Mouse (Mus musculus) fibroblast of lung, adult 2 months (primary cell): ENCODE results near the gene Rnf168.
"Not testable (repeated sequence)": the region's sequence is repeated elsewhere in the genome, so short reads cannot be mapped to it uniquely, and the experiment has no call there.

Experiments used
- DNase-seq: peaks from one replicate; pipeline ENCODE4 v3.0.0-alpha.2; 2011; ENCODE audit warnings: low read depth

Gene Rnf168

DNA sequence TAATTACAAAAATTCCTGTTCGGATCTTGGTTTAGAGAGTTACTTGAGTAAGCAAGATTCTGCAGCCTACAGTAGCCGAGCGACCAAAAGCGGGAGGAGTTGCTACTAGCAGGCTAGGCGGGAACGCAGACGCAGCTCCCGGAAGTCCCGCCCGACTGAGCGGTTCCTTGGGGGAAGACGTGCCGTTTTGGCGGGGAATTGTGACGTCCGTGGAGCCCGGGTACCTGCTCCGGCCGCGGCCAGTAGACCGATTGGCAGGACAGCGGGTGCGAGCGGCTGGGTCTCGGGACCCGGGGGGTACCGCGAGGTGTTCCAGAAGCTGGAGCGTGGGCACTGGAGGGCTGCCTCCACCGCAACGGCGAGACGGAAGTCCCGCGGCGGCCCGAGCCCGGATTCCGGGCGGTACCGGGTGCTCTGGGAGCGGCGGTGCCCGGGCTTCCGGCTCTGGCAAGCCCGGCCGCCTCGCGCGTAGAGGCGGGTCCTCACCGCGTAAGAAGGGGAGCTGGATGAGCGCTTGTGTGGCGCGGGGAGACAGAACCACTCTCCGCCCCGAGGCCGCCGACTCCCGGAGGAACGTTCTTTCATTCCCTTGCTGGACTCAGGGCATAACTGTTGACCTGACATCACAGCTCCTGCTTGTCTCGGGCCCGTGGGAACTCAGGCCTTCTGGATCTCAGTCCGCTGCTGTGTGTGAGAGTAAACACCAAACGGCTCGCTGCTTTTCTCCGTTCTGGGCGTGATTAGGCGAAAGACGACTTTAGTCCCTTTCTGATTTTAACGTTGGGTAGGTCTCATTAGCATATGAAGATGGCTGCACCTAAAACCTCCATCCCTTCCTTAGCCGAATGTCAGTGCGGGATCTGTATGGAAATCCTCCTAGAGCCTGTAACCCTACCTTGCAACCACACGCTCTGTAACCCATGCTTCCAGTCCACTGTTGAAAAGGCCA, at the start of gene Rnf168:
TSS of gene Rnf168 (plus strand) at position 152 of the 949 bp plus-strand sequence.
- DNase-seq, result peak; percentile 68

DNA sequence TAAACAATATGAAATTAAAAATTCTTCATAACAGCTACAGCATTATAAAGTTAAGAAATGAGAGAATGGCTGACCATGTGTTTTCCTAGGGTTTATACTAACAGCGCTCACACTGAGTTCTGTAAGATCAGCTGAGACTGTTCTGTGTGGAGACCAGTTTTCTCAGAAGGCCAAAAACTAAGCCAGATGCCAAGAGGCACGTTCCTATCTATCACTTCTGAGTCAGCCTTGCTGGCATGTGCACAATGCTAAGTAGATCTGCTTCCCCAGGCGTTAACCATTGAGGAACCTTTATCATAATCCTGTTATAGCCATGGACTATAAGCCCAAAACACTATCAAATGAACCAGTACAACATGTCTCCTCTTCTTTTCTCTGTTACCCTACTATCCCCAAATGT, 45.2 kb upstream of the Rnf168 start:
- DNase-seq, result not testable (repeated sequence)

DNA sequence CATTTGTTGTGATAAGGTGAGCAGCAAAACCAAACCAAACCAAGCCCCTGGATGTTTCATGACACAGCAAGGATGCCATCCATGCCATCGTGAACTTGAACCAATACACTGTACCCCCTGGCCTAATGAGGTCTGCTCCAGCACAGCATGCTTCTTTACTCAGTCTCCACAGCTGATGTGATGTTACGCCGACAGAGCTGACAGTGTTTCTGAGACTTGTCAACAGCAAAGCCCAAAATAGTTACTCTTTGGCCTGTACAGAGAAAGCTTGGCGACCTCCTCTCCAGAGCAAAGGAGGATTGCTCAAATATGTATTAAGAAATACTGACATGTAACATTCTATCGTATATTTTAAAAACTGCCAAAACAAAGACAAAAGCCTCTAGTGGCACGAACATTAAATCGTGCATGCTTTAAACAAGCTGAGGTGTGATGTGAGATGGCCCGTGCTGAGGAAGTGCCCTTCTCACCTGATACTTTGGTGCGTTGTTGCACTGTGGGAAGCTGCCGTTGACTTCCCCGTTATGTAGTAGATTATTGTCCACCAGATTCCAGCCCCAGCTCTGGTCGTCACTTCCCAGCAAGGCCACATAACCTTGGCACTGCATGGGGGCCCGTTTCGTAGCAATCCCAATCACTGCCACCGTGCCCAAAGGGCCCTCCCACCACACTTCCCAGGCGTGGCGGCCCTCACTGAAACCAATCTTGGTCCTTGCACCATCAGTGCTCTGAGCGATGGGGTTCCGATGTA, 39.2 kb upstream of the Rnf168 start:
- DNase-seq, result no peak

DNA sequence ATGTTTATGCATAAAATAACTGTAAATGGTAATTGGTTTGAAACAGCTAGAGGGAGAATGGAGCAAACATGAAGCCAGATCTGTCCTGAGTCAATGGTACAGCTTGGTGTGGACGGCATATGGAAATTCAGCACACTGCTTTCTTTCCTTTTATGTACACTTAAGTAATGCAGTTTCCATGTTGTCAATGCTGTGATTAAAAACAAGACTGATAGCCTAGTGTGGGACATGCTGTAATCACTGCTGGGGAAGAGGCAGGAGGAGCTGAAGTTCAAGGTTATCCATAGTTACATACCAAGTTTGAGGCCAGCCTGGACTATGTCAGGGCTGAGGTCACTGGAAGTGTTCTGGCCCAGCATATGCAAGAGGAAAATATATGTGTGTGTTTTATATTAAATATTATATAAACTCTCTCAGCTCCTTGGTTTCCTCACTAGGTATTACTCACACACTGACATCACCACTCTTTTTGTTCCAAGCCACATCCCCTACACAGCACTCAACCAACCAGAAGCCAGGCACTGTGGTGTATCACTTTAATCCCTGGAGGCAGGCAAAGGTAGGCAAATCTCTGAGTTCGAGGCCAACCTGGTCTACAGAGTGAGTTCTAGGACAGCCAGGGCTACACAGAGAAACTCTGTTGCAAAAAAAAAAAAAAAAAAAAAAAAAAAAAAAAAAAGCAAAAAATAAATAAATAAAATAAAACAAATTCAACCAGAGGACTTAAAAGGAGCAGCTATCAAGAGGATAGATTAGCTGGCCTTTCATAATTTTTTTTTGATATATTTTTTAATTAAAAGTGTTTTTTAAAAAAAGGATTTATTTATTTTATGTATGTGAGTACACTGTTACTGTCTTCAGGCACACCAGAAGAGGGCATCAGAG, 37.6 kb upstream of the Rnf168 start:
- DNase-seq, result no peak

DNA sequence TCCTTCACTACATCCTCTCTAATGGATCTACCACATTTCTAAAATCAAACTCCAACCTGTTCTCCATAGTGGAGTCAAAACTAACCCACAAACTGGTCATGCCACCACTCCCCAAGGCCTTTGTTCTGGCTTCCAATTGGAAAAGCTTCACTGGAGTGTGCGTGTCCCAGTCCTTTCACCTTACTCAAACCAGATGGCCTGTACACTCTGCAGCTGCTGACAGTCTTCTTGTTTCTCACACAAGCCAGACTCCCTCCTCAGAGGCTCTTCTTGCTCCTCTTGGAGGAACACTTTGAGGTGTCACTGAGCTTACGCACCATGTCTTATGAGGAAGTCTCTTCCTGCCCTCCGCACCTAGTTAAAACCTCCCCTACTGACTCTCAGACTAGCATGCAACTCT, 33.4 kb upstream of the Rnf168 start:
- DNase-seq, result no peak

DNA sequence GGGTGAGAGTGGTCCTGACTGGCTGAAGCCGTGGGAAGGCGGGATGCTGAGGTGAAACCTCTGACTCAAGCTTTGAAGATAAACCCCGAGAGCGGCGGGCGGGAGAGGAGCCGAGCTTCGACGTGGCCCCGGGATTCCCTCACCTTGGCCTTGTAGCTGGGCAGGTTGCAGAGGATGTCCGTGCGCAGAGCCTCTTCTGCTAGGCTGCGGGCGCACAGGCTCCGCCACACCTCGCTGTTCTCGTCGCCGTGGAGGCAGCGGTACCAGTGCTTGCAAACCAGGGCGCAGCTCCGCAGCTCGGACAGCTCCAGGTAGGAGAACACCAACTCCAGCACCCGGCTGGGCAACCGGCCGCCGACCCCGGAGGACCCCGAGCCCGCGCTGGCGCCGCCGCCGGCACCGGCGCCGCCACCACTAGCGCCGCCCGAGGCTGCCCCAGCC, 30.9 kb upstream of the Rnf168 start:
- DNase-seq, result no peak

DNA sequence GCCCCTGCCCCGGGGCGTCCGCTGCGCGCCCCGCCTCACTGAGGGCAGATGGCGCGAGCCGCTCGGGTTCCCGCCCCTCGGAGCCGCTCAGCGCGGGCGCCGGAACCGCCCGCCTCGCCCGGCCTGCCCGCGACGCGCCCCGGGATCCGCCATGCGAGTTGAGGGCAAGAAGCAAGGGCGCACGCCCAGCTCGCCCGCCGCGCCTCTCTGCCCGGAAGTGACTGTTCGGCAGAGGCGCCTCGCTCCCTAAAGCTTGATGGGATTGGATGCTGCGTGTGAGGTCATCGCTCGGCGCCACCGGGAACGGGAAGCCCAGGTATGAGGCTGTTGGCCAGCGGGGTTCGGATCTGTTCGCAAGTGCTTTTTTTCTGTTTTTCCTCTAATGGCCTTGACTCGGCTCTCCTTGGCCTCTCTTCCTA, 30.3 kb upstream of the Rnf168 start, which contains the start of the genes Fbxo45 and Wdr53:
TSS of gene Fbxo45 (minus strand) at position 207 of the 419 bp plus-strand sequence.
TSS of gene Wdr53 (plus strand) at position 276 of the 419 bp plus-strand sequence.
- peak; percentile 85 for DNase-seq

DNA sequence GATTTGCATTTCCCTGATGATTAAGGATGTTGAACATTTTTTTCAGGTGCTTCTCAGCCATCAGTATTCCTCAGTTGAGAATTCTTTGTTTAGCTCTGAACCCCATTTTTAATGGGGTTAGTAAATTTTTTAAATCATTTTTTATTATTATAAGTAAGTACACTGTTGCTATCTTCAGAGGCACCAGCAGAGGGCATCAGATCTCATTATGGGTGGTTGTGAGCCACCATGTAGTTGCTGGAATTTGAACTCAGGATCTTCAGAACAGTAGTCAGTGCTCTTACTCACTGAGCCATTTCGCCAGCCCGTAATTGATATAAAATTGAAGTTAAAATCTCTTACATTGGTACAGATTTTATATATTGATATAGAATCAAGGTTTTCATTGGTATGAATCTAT, 13.0 kb upstream of the Rnf168 start:
- not testable (repeated sequence) for DNase-seq

DNA sequence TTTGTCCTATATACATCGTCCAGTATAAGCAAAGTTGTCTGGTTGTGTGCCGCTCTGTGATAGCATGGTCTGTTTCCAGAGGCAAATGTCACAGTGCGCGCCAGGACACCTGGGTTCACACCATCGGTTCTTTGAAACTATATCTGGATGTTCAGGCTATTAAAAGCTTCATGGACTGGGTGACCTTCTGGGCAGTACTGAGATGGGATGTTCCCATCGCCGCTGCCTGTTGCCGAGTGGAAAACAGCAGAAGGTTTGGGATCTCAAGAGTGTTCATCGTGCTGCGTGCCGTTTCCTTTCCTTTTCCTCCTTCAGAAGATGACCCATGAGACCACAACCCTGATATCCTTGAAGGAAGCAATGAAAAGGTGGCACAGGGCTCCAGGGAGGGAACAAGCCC, 6.0 kb upstream of the Rnf168 start, which contains the start of gene Smco1:
TSS of gene Smco1 (plus strand) at position 178 of the 400 bp plus-strand sequence.
- DNase-seq, result no peak

DNA sequence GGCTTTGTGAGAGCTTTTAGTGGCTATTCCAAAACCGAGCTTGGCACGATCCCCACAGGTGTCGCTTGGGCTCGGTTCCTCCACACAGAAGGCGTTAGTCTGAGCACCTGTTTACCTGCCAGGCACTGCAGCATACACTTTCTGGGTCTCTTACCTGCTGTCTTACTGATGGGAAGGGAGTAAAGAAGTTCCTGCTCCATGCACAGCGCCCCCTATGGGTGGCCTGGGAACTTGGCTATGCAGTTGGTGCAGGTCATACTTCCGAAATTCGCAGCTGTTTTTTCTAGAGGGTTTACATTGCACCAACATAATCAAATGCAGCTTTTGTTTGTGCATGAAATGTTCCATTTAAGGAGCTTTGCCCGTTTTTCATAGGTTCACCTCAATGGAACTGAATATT, 3.9 kb upstream of the Rnf168 start:
- no peak for DNase-seq

DNA sequence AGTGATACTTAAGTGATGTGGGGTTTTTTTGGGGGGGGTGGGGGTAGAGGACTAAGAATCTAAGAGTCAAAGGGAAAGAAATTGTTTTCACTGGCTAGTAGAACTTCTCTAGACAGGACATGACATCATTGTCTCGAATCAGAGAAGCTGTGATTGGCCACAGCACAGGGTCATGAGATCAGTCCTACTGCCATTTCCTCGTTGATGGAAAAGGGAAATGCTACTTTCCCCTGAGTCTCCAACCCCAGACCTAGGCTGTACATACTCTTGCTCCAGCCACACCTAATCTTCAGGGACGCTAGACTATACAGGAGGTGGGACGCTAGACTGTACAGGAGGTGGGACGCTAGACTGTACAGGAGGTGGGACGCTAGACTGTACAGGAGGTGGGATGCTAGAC, 2.2 kb upstream of the Rnf168 start:
- no peak for DNase-seq

DNA sequence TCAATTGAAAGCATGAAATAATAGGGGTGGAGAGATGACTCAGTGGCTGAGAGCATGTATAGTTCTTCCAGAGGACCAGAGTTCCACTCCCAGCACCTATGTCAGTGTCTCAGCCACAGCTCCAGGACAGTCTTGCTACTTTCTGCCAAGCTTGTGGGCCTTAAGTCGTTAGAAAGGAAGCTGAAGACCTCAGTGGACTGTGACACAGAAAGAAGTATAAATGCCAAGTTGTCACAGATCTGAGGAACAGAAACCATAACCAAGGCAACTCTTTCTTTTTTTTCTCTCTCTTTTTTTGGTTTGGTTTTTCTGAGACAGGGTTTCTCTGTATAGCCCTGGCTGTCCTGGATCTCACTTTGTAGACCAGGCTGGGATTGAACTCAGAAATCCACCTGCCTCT, 1.4 kb upstream of the Rnf168 start:
- no peak for DNase-seq

DNA sequence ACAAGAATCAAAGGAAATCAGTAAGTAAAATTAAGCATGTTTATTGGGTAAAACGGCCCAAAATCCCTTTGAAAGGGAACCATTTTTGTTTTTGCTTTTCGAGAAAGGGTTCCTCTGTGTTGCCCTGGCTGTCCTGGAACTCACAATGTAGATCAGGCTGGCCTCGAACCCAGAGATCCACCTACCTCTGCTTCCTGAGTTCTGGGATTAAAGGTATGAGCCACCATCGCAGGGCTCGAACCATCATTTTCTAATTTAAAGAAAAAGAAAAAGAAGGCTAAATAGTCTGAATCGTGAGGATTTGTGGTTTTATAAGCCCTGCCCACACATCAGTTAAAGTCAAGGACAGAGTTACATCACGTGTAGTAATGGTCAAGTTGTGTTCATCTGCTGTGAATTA, 1.1 kb downstream of the Rnf168 start:
- DNase-seq, result no peak

DNA sequence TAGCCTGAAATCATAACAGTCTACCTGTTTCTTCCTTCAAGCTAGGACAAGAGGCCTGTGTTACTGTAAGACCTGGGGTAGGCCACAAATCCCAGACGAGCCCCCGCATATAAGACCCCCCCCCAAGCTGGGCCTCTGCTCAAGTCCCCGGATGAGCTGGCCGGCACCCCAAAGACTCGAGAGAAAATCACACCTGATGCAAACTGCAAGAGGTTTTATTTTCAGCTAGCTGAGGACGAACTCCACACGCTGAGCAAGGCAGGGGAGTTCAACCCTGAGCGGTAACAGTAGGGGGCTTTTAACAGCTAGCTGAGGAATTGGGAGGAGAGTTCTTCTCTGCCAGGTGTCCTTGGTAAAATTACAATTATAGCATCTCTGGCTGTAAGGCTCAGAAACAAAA, 3.0 kb downstream of the Rnf168 start:
- DNase-seq, result no peak

DNA sequence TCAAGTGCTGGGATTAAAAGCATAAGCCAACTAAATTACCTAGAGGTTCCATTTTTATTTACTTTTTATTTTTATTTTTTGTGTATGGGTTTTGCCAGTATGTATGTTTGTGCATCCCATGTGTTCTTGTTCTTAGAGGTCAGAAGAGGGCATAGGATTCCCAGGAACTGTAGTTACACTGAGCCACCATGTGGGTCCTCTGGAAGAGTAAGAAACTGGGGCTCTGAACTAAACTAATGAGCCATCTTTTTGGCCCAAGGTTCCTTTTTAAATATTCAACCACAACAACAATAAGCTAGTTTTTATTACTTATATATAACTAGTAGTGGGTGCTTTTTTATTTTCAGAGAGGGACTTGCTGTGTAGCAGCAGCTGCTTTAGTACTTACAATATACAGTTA, 5.3 kb downstream of the Rnf168 start:
- no peak for DNase-seq

DNA sequence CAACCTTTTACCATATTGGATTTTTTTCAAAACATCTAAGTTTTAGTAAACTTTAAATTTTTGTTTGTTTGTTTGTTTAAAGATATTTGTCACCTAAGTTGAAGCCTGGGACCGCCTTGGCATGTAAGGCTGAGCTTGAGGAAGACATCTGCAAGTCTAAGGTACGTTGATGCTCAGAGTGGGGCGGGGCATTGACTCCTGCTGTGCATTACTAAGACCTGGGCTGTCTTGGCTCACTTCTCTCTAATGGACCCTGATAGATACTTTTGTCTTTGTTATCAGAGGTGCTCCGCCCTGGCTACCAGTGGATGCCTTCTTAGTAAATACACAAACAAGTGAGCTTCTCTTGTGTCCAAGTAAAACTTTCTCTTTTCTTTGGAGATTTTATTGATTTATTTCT, 14.6 kb downstream of the Rnf168 start:
- no peak for DNase-seq

DNA sequence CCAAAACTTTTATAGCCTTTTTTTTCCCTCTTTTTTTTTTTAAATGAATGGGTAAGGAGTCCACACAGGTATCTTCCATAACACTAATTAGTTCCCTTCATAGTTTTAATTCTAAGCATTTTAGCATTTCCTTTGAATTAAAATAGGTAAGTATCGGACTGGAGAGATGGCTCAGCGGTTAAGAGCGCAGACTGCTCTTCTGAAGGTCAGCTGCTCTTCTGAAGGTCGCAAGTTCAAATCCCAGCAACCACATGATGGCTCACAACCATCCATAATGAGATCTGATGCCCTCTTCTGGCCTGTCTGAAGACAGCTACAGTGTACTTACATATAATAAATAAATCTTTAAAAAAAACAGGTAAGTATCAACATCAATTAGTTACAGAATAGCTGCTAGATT, 22.4 kb downstream of the Rnf168 start:
- not testable (repeated sequence) for DNase-seq

DNA sequence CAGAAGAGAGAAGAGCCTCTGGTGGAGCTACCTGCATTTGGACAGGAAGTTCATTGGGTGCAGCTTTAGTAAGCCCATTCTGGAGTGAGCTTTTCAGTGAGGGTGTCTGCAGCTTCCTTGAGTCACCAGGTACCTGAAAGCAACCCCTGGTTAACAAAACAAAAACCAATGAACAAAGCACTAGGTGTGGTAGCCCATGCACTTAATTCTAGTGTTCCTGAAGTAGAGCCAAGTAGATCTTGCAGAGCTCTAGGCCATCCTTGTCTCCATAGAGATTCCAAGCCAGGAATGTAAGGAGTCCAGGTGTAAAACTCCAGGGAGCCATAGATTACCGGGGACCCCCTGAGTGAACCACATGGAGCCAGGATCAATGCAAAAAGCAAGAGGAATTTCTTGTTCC, 25.8 kb downstream of the Rnf168 start:
- DNase-seq, result no peak

DNA sequence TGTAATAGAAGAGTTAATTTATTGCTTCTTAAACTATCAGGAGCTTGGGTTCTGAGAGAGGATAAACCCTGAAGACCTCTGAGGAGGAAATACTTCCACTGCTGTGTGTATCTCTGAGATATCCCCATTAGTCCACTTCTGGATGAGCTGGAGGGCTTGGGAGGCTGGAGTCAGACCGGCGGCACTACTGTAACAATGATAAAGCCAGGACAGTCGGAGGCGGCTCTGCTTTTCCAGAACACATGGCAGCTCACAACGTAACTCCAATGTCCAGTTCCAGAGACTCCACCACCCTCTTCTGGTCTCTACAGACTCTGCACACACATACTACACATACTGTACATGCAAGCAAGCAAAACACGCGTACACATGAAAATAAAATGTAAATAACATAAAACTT, 26.6 kb downstream of the Rnf168 start:
- DNase-seq, result no peak

DNA sequence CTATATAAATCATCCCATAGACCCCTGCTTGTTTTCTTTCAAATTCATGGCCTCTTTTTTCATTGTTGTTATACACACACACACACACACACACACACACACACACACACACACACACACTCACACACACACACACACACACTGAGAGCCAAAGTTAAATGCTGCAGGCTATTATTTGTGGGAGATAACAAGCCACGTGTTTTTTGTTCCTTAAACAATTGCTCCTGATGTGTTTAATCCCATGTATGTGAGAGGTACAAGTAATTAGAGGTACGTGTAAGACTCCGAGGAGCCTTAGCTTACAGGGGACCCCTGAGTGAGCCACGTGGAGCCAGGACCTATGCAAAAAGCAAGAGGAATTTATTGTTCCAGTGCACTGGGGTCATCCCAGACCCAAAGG, 34.7 kb downstream of the Rnf168 start:
- DNase-seq, result no peak

DNA sequence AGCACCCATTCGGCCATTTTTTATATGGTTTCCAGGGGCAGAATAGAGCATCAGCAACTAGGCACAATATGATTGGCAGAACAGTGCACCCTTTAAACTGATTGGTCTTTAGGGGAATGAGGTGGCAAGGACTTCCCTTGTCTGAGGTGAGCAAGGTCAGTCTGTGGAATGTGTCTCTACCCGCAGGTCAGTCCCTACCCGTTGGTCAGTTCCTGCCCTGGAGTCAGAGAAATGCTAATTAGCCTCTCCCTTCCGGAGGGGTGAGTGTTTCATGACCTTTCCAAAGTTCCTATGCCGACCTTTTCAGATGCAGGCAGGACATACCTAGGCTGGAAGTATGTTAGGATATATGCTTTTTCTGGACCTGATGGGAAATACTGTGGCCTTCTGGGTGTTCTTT, 35.1 kb downstream of the Rnf168 start:
- DNase-seq, result no peak

DNA sequence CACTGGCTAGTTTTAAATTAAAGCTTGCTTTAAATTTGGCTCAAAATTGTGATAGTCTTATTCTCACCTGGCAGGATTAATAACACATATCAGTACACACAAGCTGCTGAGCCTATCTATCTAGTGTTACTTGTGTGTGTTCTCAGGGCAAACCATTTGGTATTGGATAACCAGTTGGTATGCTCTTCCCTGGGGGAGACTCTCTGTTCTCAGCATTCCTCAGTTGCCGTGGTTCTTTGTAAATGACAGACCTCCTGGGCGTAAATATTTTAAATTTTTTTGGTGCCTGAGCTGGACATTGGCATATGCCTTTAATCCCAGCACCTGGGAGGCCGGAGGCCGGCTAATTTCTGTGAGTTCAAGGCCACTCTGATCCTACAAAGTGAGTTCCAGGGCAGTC, 35.6 kb downstream of the Rnf168 start:
- DNase-seq, result no peak
